Mouse (Mus musculus) left cerebral cortex, postnatal 14 days (tissue): ENCODE data around the gene Rbbp4. TPM values are rescaled to one million over a fixed set of nuclear protein-coding genes. Genes with fewer than 3 reads are reported as not detected.
"Not testable (repeated sequence)": the region's sequence is repeated elsewhere in the genome, so short reads cannot be mapped to it uniquely, and the experiment has no call there.

Experiments used
- DNase-seq, 2 experiments: peaks; one replicate each; pipeline ENCODE4 v3.0.0; 2021 to 2022; ENCODE audit warnings: low spot score in 2 of 2, mixed read lengths in 1 of 2
- intact Hi-C: fragments of 180-260 bp; cut with DNase I; formaldehyde crosslinking; loops from one replicate; pipeline ENCODE4 v1.15.1; 2025
- total RNA-seq, 2 experiments: library from RNA; stranded (reverse); gene quantifications; 2 replicates each; pipeline ENCODE4 v1.2.3; 2021

The Rbbp4 gene
- total RNA-seq, 2 experiments from 2014 or later = 124 to 129 TPM

DNA sequence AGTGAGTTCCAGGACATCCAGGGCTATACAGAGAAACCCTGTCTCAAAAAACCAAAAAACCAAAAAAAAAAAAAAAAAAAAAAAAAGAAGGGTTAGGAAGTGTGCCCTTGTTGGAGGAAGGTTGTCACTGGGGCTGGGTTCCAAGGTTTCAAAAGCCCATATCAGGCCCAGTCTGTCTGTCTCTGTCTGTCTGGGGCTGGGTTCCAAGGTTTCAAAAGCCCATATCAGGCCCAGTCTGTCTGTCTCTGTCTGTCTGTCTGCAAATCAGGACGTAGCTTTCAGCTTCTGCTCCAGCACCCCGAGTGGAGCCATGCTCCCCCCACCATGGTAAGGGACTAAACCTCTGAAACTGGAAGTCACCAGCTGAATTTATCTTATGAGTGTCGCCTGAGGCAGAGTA is 27.1 kb upstream of the Rbbp4 start:
- intact Hi-C loops, DNase-seq: not testable (repeated sequence)

DNA sequence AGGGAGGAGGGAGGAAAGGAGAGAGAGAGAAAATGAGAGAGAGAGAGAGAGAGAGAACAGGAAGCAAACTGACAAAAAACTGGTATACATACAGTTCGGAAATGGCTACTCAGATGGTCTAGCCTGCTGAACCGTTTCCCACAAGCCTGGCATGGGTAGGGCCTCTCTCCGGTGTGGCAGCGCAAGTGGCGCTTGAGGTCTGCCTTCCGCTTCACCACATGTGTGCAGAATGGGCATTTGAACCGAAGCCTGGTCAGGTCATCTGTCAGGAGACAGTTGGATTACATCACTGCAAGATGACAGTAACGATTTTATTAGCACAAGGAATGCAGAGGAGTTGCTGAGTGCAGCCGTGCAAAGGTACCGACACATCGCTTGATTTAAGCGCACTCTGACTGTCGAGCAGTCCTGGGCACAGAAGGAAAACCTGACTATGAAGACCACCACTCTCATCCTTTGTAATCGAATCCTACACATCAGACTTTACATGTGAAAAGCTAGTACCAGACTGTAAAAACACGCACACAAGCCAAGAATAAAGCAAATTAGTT is 22.5 kb upstream of the Rbbp4 start:
- DNase-seq = no peak
- intact Hi-C loops = no loop called here

DNA sequence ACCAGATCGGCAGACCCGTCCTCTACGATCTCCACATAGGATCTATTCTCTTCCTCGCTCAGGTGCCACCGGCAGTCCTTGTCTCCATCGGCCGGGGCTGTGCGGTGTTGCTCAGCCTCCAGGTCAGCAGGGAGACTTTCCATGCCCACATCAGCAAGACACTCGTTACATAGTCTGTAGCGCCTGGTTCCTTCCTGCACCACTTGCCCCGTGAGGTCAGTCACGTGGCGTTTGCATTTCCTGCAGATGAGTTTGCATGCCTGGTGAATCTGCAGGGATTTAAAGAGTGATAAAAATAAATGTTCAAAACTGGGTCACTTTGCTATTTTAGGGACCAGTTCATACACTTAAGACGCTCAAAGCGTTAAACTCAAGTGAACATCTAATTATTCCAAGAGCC is 19.1 kb upstream of the Rbbp4 start:
- DNase-seq = peak in 1 of 2 experiments; percentile 30
- intact Hi-C loops = no loop called here

DNA sequence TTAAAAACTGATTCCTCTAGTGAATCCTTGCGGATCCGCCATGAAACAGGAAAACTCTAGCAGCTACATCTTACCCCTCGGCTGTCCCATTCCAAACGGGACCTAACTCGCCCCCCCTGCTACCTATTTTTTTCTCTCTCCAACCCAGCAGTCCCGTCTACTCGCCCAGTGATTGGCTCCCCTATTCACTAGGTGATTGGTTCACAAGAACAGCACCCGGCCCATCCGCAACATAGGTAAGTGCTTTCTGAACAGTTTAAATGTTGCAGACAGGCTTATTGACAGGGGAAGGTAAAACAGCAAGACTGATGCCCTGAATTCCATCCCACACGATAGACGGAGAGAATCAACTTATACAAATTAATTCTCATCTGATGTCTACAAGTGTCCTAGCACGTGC is 18.0 kb upstream of the Rbbp4 start:
- intact Hi-C loops = no loop called here
- DNase-seq = no peak

DNA sequence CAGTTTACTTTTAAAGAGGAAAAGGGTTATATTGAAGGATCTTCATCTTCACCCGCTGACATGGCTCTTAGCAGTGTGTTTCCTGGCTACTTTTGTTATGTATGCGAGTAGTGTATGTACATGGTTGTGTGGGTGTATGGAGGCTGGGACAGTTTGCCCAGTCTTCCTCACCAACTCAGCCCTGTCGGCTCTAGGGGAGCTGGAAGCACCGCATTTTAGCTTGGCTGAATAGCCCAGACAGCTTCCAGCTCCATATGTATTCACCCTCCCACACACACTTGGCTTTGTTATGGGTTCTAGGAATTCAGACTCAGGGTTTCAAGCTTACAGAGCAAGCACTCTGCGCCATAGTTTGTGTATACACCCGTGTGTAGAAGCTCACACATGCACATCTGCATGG is 15.9 kb upstream of the Rbbp4 start:
- intact Hi-C loops = loop anchor here (2.0 kb wide), 1 partner anchor 106 kb away; no protein-coding TSS in a partner anchor

DNA sequence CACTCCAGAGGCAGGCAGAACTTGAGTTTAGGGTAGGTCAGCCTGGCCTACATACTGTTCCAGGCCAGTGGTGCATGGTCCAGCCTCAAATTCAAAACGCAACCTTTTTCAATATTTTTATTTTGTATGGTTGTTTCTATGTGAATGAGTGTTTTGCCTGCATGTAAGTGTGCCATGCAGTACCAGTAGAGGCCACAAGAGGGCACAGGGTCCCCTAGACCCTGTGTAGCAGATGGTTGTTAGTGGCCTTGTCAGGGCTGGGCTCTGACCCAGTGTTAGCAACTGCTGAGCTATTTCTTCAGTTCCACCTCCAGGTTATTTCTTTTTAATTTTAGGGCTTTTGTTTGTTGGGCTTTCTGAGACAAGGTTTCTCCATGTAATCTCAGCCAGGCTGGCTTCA is 15.5 kb upstream of the Rbbp4 start:
- intact Hi-C loops = loop anchor here (2.0 kb wide), 1 partner anchor 106 kb away; no protein-coding TSS in a partner anchor
- peak; percentile 54 to 78 for DNase-seq

More for the DNA sequence above, 15.9 kb upstream of the Rbbp4 start:
- DNase-seq = peak; percentile 46 to 70

DNA sequence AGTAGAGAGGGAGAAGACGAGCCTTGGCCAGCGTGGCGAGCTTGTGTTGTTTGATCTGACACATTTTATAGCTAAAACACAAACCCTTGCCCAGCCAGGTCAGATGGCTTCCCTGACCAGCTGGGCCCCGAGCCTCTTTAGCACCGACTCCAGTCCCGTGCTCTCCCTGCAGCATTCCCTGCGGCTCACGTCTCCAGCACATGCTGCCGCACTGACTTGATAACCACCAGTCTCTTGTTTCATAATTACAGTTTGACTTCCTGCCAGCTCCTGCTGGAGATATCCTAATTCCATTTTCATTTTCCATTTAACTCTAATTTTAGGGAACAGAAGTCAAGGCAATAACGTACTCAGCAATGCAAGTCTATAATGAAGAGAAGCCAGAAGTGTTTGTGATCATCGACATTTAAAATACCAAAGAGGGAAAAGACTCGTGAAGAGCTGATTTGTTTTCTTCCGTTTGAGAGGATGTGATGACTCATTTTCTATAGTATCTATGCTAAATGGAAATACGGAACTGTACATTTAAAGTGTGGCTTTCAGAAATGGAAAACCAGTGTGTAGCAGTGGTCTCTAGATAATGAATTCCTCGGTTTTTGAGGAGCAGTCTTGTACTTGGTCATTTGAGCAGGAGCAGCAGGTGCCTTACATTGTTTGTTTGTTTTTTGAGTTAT is 11.4 kb upstream of the Rbbp4 start:
- intact Hi-C loops = no loop called here
- peak; percentile 62 to 80 for DNase-seq

DNA sequence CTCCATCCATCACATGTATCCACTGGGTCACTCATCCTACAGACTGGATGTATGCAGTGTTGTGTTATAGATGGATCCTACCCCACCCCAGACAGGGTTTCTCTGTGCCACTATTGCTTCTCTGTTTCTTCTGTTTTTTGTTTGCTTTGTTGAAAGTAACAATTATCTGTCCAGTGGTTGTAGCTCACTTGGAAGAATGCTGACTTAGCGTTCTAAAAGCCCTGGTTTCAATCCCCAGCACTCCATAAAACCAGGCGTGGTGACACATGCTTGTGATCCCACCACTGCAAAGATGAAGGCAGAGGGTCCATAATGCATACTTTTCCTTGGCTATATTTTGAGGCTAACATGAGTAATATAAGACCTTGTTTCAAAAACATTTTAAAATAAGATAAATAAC is 7.5 kb upstream of the Rbbp4 start:
- intact Hi-C loops = no loop called here
- no peak for DNase-seq

DNA sequence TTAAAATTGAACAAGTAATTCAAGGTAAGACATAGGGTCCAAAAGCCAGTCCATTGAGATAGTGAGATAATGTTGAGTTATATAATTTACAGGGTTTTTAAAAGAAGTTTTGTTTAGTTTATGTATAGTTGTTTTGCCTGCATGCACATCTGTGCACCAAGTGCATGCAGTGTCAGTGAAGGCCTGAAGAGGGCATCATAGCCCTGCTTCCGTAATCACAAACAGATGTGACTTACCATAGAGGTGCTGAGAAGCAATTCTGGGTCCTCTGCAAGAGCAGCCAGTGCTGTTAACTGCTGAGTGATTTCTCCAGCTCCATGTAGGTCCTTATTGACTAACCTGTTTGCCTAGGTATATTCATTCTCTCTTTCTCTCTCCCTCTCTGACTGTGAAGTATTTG is 6.7 kb upstream of the Rbbp4 start:
- no peak for DNase-seq
- intact Hi-C loops = no loop called here

DNA sequence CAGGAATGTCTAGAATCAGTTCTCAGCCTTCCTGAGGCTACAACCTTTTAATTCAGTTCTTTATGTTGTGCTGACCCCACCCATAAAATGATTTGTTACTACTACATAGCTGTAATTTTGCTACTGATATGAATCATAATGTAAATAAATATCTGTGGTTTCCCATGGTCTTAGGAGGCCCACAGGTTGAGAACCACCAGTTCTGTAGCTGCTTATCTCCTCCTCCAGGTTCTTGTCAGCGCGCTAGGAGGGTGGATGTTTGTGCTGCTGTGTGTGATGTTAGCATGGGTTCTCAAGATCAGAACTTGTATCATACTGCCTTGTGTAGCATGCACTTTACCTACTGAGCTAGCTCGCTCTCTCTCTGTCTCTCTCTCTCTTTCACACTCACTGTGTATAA is 4.6 kb upstream of the Rbbp4 start:
- DNase-seq = no peak
- intact Hi-C loops = loop anchor here (5.0 kb wide), 1 partner anchor 123 kb away; the partner anchor contains the start of gene Bsdc1

DNA sequence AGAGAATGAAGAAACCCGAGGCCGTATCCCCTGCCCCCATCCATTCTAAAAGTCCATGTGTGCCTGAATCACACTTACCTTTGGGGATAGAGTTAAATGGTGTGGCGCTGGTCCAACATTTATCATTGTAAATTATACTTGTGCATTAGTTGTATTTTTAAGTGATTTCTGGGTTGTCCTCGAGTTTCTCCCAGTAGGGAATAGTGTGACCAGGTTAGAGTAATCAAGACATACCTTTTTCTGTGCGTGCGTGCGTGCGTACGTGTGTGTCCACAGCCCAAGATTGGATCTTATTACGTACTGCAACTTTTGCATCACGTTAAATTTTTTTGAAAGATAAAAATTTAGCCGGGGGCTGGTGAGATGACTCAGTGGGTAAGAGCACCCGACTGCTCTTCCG is 1.1 kb upstream of the Rbbp4 start:
- intact Hi-C loops = loop anchor here (5.0 kb wide), 1 partner anchor 126 kb away; the partner anchor contains the start of gene Bsdc1
- peak in 1 of 2 experiments; percentile 17 for DNase-seq

DNA sequence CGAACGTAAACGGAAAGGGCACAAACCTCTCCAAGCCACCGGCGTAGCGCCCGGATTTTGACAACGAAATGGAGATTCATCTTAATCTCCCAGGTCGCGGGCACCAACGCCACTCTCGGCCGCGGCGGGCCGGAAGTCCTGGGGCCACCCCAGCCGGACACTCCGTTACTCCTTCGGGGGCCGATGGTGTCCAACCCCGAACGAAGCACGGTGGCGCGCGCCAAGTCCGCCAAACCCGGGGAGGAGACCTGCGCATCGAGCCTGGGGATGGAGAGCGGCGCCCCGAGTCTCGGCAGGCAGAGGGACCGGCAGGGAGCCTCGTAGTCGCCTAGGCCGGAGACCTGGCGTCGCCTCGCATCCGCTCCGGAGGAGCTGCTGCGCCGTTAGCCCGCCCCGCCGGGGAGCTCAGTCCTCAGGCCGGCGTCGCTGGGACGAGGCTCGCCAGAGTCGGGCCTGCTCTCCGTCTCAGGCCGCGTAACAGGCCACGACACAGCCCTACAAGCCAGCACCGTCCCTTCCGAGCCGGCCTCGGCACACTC is 424 bp downstream of the Rbbp4 start:
- intact Hi-C loops = loop anchor here (5.0 kb wide), 1 partner anchor 128 kb away; the partner anchor contains the start of gene Bsdc1
- no peak for DNase-seq

DNA sequence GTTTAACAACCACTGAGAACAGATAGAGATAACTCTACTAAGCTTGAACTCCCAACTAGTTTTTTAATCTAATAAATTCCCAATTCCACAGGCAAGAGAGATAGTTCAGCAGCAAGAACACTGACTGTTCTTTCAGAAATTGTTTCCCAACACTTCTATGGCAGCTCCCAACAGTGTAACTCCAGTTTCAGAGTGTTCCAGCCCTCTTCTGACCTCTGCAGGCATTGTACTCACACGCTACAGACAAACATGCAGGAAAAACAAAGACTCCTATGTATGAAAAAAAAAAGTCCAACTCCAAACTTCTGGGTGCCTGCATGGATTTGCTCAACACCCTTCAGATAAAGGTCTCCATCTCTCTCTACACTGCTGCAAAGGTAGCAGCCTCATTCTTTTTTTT is 2.3 kb downstream of the Rbbp4 start:
- no peak for DNase-seq
- intact Hi-C loops = no loop called here

DNA sequence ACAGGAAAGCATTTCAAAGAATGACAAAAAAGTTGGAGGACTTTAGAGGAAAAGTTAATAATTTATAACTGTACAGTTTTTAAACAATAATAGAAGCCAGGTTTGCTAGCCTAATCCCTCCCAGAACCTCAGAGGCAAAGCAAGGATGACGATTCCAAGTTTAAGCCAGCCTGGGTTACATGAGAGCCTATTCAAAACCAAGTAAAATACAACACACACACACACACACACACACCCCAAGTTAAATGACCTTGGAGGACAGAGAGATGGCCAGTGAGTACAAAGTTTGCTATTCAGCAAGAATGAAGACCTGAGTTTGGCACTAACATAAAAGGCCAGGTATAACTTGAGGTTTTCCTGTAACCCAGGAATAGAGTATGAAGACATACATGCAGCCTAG is 9.0 kb downstream of the Rbbp4 start:
- intact Hi-C loops = no loop called here
- no peak for DNase-seq

DNA sequence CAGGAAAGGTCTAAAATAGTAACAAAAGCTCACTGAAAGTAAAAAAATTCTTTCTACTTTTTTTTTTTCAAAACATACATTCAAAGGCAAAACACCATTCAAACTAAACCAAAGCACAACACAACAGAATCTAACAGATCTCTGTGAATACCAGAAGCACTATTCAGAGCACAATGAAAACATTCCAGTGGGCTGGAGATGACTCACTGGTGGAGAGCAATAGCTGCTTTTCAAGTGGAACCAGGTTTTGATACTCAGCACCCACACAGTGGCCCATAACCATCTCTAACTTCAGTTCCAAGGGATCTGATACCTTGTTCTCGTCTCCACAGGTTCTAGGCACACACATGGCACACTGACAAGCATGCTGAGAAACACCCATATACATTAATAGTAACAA is 10.4 kb downstream of the Rbbp4 start:
- no peak for DNase-seq
- intact Hi-C loops = no loop called here

DNA sequence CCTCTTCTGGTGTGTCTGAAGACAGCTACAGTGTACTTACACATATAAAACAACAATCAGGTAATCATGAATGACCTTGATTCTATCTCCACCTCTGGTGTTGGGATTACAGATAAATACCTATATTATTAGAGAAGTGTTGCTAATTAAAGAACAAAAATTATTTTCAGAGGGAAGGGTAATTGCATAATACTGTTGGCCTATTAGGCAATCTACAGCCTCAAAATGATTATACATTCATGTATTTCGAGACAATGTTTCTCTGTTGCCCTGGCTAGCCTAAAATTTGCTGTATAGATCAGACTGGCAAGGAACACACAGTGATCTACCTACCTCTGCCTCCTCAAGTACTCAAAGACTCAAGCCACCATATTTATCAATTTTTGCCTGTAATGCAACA is 11.7 kb downstream of the Rbbp4 start:
- intact Hi-C loops = no loop called here
- DNase-seq = no peak

DNA sequence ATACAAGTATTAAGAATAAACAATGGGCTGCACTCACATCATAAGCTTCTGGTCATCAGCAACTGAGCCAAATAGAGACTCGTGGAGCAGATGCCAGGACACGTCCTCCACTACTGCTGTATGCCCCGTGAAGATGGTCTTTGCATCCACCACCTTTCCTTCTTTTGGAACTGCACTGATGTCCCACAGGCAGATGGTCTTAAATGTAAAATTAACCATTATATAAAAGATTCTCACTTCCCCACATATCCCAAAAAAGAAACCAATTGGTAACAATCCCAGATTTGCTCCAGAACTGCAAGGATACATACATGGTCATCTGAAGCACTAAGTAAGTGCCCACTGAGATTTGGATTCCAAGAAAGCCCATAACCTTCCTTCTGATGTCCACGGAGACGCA is 13.1 kb downstream of the Rbbp4 start:
- intact Hi-C loops = no loop called here
- peak in 1 of 2 experiments; percentile 12 for DNase-seq

DNA sequence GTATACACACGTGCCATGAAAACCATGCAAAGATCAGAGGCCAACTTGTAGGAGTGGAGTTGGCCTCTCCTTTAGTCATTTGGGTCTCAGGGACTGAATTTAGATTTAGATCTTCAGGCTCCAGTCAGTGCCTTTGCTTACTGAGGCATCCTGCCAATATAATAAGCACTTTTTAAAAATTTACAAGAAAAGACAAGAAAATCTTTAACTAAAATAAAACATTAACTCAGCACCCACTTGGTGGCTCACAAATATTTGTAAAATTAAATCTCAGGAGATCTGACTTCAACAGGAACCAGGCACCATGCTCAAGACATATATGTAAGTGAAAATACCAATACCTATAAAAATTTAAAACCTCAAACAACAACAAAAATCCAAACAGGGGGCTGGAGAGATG is 14.3 kb downstream of the Rbbp4 start:
- intact Hi-C loops = no loop called here
- no peak for DNase-seq

DNA sequence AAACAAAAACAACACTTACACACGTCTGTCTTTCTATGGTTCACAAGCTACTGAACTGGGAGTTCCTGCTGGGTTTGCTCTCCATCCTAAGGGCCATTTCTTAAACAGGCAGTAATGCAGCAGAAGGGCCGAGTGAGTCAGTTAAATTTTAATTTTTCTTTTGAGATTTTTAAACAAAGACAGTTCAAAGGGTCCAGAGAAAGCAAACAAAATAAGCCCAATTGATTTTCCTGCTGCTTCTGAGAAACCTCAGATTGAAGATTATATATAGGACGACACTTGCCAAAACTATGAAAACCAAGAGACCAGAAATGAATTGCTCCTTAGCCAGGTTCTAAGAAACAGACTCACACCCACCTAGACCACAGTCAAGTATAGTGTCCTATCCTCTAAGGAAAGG is 21.3 kb downstream of the Rbbp4 start:
- intact Hi-C loops = no loop called here

DNA sequence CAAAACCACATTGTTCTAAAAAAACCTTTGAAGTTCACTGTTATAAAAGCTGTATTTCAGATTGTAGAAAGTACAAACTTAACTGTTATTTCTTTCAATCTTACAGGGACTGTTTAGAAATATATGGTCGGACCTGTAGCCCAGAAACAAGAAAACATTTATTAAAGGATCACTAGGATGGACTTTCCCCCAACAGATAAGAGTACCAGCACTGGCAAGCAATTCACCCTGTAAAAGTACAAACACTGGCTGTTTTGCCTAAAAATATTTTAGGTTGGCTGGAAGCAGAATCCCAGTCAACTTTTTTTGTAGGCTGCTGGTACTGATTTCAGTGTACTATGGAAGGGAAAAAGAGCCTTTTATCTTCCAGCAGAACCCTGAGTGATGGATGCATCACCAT is 27.2 kb downstream of the Rbbp4 start:
- DNase-seq = no peak
- intact Hi-C loops = no loop called here

More for the DNA sequence above, 21.3 kb downstream of the Rbbp4 start:
- DNase-seq = no peak

DNA sequence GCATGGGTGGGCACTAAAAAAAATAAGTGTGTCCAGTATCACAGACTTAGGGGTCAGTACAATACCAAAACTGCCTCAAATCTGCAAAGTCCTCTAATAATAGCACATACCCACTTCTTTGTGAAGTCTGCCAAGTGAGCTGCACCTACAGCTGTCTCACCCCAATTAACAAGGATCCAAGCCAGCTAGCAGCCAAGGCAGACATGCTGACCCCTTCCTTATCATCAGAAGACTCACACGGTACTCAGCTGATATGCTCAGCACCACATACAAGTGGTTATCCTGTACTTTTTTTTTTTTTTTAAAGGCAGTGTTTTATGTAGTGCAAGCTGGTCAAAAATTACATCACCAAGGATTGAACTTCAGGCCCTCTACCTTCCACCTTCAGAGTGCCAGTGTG is 30.9 kb downstream of the Rbbp4 start:
- no peak for DNase-seq
- intact Hi-C loops = no loop called here
